8 mouse cellular contexts compared by ENCODE assay signal in genomic region chr12:24600806-24601205, GRCm38 (mm10). TPM values are rescaled to one million over a fixed set of nuclear protein-coding genes. Genes with fewer than 3 reads are reported as not detected.
DNase-seq lines count a peak whose midpoint lies in the region; ATAC-seq and TF ChIP-seq lines count a peak whose summit lies in the region.

No protein-coding gene starts in this region.

- 6% methylated on average over 9 of the region's 9 CpGs for WGBS in heart, embryonic 12.5 days
- 2% methylated on average over 9 of the region's 9 CpGs for WGBS in kidney, embryonic 15.5 days
- WGBS in limb, embryonic 15.5 days, result 4% methylated on average over 9 of the region's 9 CpGs

- ATAC-seq in CD4-positive, CD25-positive, alpha-beta regulatory T cell, adult 4 months, result peak; percentile 83
- ATAC-seq in erythroid progenitor cell, adult 5-6 weeks (replicated peaks; ENCODE audit: low FRiP score, poor library complexity, severe bottlenecking), result peak; percentile 74
- ATAC-seq in heart, embryonic 12.5 days (ENCODE audit: insufficient number of reproducible peaks, low FRiP score), result peak; percentile 52
- ATAC-seq in kidney, embryonic 15.5 days (replicated peaks; ENCODE audit: low FRiP score), result peak; percentile 81
- ATAC-seq in limb, embryonic 15.5 days (ENCODE audit: insufficient number of reproducible peaks, low FRiP score, low TSS enrichment, low read depth), result peak; percentile 62

- H3K4me1 ChIP-seq in heart, embryonic 12.5 days (replicated peaks), result no peaks in the 10 kb centered on the region
- no peaks in the 10 kb centered on the region for H3K4me1 ChIP-seq in kidney, embryonic 15.5 days
- H3K4me1 ChIP-seq in limb, embryonic 15.5 days, result peaks cover 5% of the 10 kb centered on the region

- H3K36me3 ChIP-seq in heart, embryonic 12.5 days, result peaks cover 13% of the 10 kb centered on the region
- H3K36me3 ChIP-seq in kidney, embryonic 15.5 days, result no peaks in the 10 kb centered on the region
- H3K36me3 ChIP-seq in limb, embryonic 15.5 days, result no peaks in the 10 kb centered on the region

- peak; percentile 79 for TF ChIP-seq CTCF in brain, embryonic 14.5 days (IDR thresholded peaks at IDR 0.05; ENCODE audit: borderline replicate concordance, extremely low read depth, insufficient read depth, insufficient read length)

- no peak overlapping the region for H3K4me3 ChIP-seq in heart, embryonic 12.5 days
- H3K4me3 ChIP-seq in kidney, embryonic 15.5 days (replicated peaks), result no peak overlapping the region
- H3K4me3 ChIP-seq in limb, embryonic 15.5 days, result no peak overlapping the region

- DNase-seq in brain, embryonic 14.5 days (ENCODE audit: low read depth), result peak; percentile 80
- DNase-seq in monocyte, adult 2 months (ENCODE audit: low read depth in 1 of 2, low spot score in 2 of 2), result peak; percentile 55 to 67
- peak; percentile 24 to 43 for DNase-seq in spleen, postnatal 14 days (ENCODE audit: low spot score in 2 of 2)

- no peak overlapping the region for H3K4me2 ChIP-seq in heart, embryonic 12.5 days
- no peak overlapping the region for H3K4me2 ChIP-seq in kidney, embryonic 15.5 days
- no peak overlapping the region for H3K4me2 ChIP-seq in limb, embryonic 15.5 days

- no peaks in the 10 kb centered on the region for H3K27me3 ChIP-seq in heart, embryonic 12.5 days (replicated peaks)
- H3K27me3 ChIP-seq in kidney, embryonic 15.5 days, result no peaks in the 10 kb centered on the region
- no peaks in the 10 kb centered on the region for H3K27me3 ChIP-seq in limb, embryonic 15.5 days

- no peak overlapping the region for H3K27ac ChIP-seq in heart, embryonic 12.5 days (ENCODE audit: poor library complexity, severe bottlenecking)
- H3K27ac ChIP-seq in kidney, embryonic 15.5 days, result no peak overlapping the region
- no peak overlapping the region for H3K27ac ChIP-seq in limb, embryonic 15.5 days

- H3K9me3 ChIP-seq in heart, embryonic 12.5 days (replicated peaks), result no peaks in the 10 kb centered on the region
- H3K9me3 ChIP-seq in kidney, embryonic 15.5 days (replicated peaks), result no peaks in the 10 kb centered on the region
- no peaks in the 10 kb centered on the region for H3K9me3 ChIP-seq in limb, embryonic 15.5 days

- H3K9ac ChIP-seq in heart, embryonic 12.5 days, result no peak overlapping the region
- H3K9ac ChIP-seq in kidney, embryonic 15.5 days, result no peak overlapping the region
- no peak overlapping the region for H3K9ac ChIP-seq in limb, embryonic 15.5 days

- TF ChIP-seq POLR2A in brain, embryonic 14.5 days (IDR thresholded peaks at IDR 0.05; ENCODE audit: borderline replicate concordance, extremely low read depth, insufficient read depth, insufficient read length, poor library complexity, severe bottlenecking), result no peak

RNA-seq across cellular contexts. Expression of gene Grhl1, which starts 28.7 kb away (rescaled TPM):
- 1 to 10 TPM; 2.9 to 3.1 TPM for polyA plus RNA-seq in CD4-positive, CD25-positive, alpha-beta regulatory T cell, adult 4 months (2017; shearing (Covaris generic))
- 1.1 and 1.3 TPM in 2 replicates for polyA plus RNA-seq in brain, embryonic 14.5 days (2012; rRNA removed)
- total RNA-seq in erythroid progenitor cell, adult 5-6 weeks (2015; ENCODE audit: low replicate concordance), result not detected in 2 replicates
- total RNA-seq in erythroid progenitor cell, adult 5-6 weeks (2017; ENCODE audit: low replicate concordance), result not detected in 2 replicates
- polyA plus RNA-seq in heart, embryonic 12.5 days (2016; fragmentation: Nextera tagmentation; extraction: Ambion mirVana), result 3.9 and 4.5 TPM in 2 replicates
- 1.8 and 1.9 TPM in 2 replicates for polyA plus RNA-seq in kidney, embryonic 15.5 days (2015; fragmentation: Nextera tagmentation; extraction: Ambion mirVana)
- 39.7 and 42.5 TPM in 2 replicates for polyA plus RNA-seq in limb, embryonic 15.5 days (2015; fragmentation: Nextera tagmentation; extraction: Ambion mirVana)

RNA-seq across cellular contexts. Expression of gene Klf11, which starts 50.3 kb away (rescaled TPM):
- 1 to 10 TPM; 2.2 to 3.1 TPM for polyA plus RNA-seq in CD4-positive, CD25-positive, alpha-beta regulatory T cell, adult 4 months (2017; shearing (Covaris generic))
- polyA plus RNA-seq in brain, embryonic 14.5 days (2012; rRNA removed), result 15.1 and 19.6 TPM in 2 replicates
- total RNA-seq in erythroid progenitor cell, adult 5-6 weeks (2015; ENCODE audit: low replicate concordance), result 30.6 and 40.0 TPM in 2 replicates
- 46.6 and 52.6 TPM in 2 replicates for total RNA-seq in erythroid progenitor cell, adult 5-6 weeks (2017; ENCODE audit: low replicate concordance)
- 20.6 and 21.6 TPM in 2 replicates for polyA plus RNA-seq in heart, embryonic 12.5 days (2016; fragmentation: Nextera tagmentation; extraction: Ambion mirVana)
- 12.4 and 13.2 TPM in 2 replicates for polyA plus RNA-seq in kidney, embryonic 15.5 days (2015; fragmentation: Nextera tagmentation; extraction: Ambion mirVana)
- polyA plus RNA-seq in limb, embryonic 15.5 days (2015; fragmentation: Nextera tagmentation; extraction: Ambion mirVana), result 13.6 and 14.4 TPM in 2 replicates
